Mouse (Mus musculus) testis, adult 2 months (tissue): Measurements from ENCODE around the gene Rhod. TPM values are rescaled to one million over a fixed set of nuclear protein-coding genes. Genes with fewer than 3 reads are reported as not detected.
"Not testable (repeated sequence)": the region's sequence is repeated elsewhere in the genome, so short reads cannot be mapped to it uniquely, and the experiment has no call there.

ENCODE experiments used
- H3K27ac ChIP-seq: fragments of 200-500 bp; 2 replicates; pipeline ENCODE4 v1.5.1; 2012; ENCODE audit warnings: low read depth, low read length; ENCODE audit not compliant: control insufficient read depth, insufficient read depth
- H3K27me3 ChIP-seq: fragments of 200-500 bp; 2 replicates; pipeline ENCODE4 v1.6.1; 2012; ENCODE audit warnings: mild to moderate bottlenecking, low read length, moderate library complexity; ENCODE audit not compliant: control insufficient read depth, insufficient read depth
- H3K36me3 ChIP-seq: fragments of 200-500 bp; 2 replicates; pipeline ENCODE4 v1.6.1; 2012; ENCODE audit warnings: mild to moderate bottlenecking, low read length; ENCODE audit not compliant: control insufficient read depth, insufficient read depth
- H3K4me1 ChIP-seq: fragments of 200-500 bp; 2 replicates; pipeline ENCODE4 v1.6.1; 2012; ENCODE audit warnings: low read length; ENCODE audit not compliant: control insufficient read depth, insufficient read depth
- H3K4me3 ChIP-seq: fragments of 200-500 bp; 2 replicates; pipeline ENCODE4 v1.5.1; 2012; ENCODE audit warnings: low read depth, mild to moderate bottlenecking, low read length, moderate library complexity, mixed read lengths; ENCODE audit not compliant: control insufficient read depth
- CTCF ChIP-seq: fragments of 200-500 bp; IDR thresholded peaks from 2 replicates; pipeline ENCODE4 v1.5.1; 2012; ENCODE audit warnings: low read depth, mild to moderate bottlenecking, inconsistent platforms, low read length, moderate library complexity; ENCODE audit not compliant: control insufficient read depth, insufficient read depth, insufficient replicate concordance
- POLR2A ChIP-seq: fragments of 200-500 bp; IDR thresholded peaks from 2 replicates; pipeline ENCODE4 v1.6.1; 2012; ENCODE audit warnings: low read depth, mild to moderate bottlenecking, inconsistent platforms, low read length, moderate library complexity; ENCODE audit not compliant: control insufficient read depth
- polyA plus RNA-seq: library from polyadenylated mRNA; depleted of rRNA; stranded (reverse); fragments of >200 nt; gene quantifications from 2 replicates; pipeline ENCODE4 v1.2.3, GENCODE M21; 2012

Rhod gene
- polyA plus RNA-seq, 1 experiment = 9.3 TPM

GRCm38 (mm10) chr19:4461981-4462380, 22.7 kb upstream of the Rhod start:
- Histone ChIP-seq H3K4me3 (no peak overlapping the region), H3K4me1 (no peaks in the 10 kb centered on the region; the same call in 1 of the 2 replicates), H3K36me3 (no peaks in the 10 kb centered on the region), H3K27me3 (no peaks in the 10 kb centered on the region), H3K27ac (no peak overlapping the region)
- no peak for TF ChIP-seq CTCF
- no peak for TF ChIP-seq POLR2A

- TF ChIP-seq CTCF (peak; percentile 80; the same call in 1 of the 2 replicates), POLR2A (no peak)
- Histone ChIP-seq H3K27ac (no peak overlapping the region), H3K36me3 (no peaks in the 10 kb centered on the region), H3K27me3 (no peaks in the 10 kb centered on the region), H3K4me1 (peaks cover 7% of the 10 kb centered on the region), H3K4me3 (peak overlapping the region; percentile 33)
Measured at GRCm38 (mm10) chr19:4456227-4456626, 17.0 kb upstream of the Rhod start.

- Histone ChIP-seq H3K27ac (no peak overlapping the region), H3K4me1 (peaks cover 7% of the 10 kb centered on the region), H3K27me3 (no peaks in the 10 kb centered on the region), H3K36me3 (no peaks in the 10 kb centered on the region), H3K4me3 (no peak overlapping the region)
- TF ChIP-seq CTCF = no peak
- no peak for TF ChIP-seq POLR2A
Measured at GRCm38 (mm10) chr19:4455071-4455800, 16.0 kb upstream of the Rhod start.

GRCm38 (mm10) chr19:4454040-4454439, 14.8 kb upstream of the Rhod start:
- H3K4me1 ChIP-seq, H3K27ac ChIP-seq, H3K4me3 ChIP-seq, H3K27me3 ChIP-seq, H3K36me3 ChIP-seq: not testable (repeated sequence)

- peaks cover 7% of the 10 kb centered on the region for H3K4me1 ChIP-seq
- TF ChIP-seq CTCF = no peak
- TF ChIP-seq POLR2A = no peak
Measured at GRCm38 (mm10) chr19:4452525-4452924, 13.3 kb upstream of the Rhod start.

GRCm38 (mm10) chr19:4451965-4452364, 12.7 kb upstream of the Rhod start:
- H3K36me3 ChIP-seq = no peaks in the 10 kb centered on the region
- TF ChIP-seq POLR2A = no peak
- TF ChIP-seq CTCF = no peak
- no peak overlapping the region for H3K27ac ChIP-seq
- H3K27me3 ChIP-seq = no peaks in the 10 kb centered on the region
- no peak overlapping the region for H3K4me3 ChIP-seq
- peaks cover 7% of the 10 kb centered on the region for H3K4me1 ChIP-seq

More at GRCm38 (mm10) chr19:4452525-4452924, 13.3 kb upstream of the Rhod start:
- Histone ChIP-seq H3K27me3 (no peaks in the 10 kb centered on the region), H3K4me3 (no peak overlapping the region), H3K36me3 (no peaks in the 10 kb centered on the region), H3K27ac (no peak overlapping the region)

GRCm38 (mm10) chr19:4451098-4451497, 11.9 kb upstream of the Rhod start:
- Histone ChIP-seq H3K27me3 (no peaks in the 10 kb centered on the region), H3K27ac (no peak overlapping the region), H3K4me1 (peaks cover 3% of the 10 kb centered on the region; the same call in 1 of the 2 replicates), H3K4me3 (no peak overlapping the region), H3K36me3 (no peaks in the 10 kb centered on the region)
- no peak for TF ChIP-seq POLR2A
- no peak for TF ChIP-seq CTCF

GRCm38 (mm10) chr19:4450666-4451065, 11.4 kb upstream of the Rhod start:
- H3K4me3 ChIP-seq = no peak overlapping the region
- no peaks in the 10 kb centered on the region for H3K4me1 ChIP-seq
- no peaks in the 10 kb centered on the region for H3K27me3 ChIP-seq
- TF ChIP-seq POLR2A (no peak), CTCF (no peak)
- no peaks in the 10 kb centered on the region for H3K36me3 ChIP-seq
- no peak overlapping the region for H3K27ac ChIP-seq
